Mouse (Mus musculus): ENCODE measurements around the gene Ccdc33.

The Ccdc33 gene

DNA sequence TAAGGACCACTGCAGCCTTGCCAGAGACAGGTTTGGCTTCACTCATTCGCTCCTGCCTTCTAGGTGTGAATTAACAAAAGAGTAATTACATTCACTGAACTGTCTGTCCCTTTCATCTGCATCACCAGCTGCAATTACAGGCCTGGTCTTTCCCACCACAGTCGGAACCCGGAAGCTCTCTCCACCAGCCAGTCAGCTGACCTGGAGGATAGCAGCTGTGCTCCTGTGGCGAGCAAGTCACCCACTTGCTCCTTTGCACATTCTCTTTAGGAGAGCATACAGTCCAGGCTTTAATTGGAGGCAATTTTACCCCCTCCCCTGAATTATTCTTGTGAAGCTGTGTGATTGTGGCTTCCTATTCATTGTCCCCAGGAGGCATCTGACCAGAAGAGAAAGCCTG lies 73.0 kb downstream of the Ccdc33 start:
- DNase-seq: no peak

- DNase-seq: no peak
Observed at GRCm38 (mm10) chr9:58044828-58045227, 73.8 kb downstream of the Ccdc33 start.

GRCm38 (mm10) chr9:58043496-58044017 lies 75.1 kb downstream of the Ccdc33 start:
- no peak for DNase-seq

GRCm38 (mm10) chr9:58042391-58042790 lies 76.2 kb downstream of the Ccdc33 start:
- DNase-seq: peak; percentile 29 to 34

GRCm38 (mm10) chr9:58040977-58041376 lies 77.6 kb downstream of the Ccdc33 start:
- no peak for DNase-seq

DNA sequence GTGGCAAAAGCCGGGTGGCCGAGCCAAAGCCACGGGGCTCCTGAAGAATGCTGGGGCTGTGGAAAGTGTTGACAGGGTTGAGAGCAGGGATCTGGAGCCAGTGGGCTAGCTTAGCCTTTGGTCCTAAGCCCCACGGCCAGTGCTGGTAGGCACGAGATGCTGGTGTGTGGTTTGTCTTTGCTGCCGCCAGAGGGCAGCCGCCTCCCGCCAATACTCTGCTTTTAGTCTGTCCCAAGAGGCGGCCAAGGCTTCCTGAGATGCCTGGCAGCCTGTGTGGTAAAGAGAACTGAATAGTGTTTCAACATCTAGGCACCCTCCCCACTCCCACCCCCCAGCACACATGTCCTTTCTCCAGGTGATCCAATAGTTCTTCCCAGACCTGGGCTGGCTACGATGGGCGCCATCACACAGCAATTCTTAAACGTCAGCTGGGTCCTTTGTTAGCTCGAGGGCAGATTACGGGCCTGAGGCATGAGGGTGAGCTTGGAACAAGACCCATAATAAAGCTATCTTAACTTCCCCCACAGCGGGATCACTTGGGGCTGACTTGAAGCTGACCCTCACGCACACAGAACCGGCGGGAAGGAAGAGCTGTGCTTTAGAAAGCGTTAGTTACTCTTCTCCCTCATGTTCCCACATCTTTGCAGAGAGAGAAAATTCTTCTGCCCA lies 80.0 kb downstream of the Ccdc33 start:
- peak; percentile 78 to 89 for DNase-seq

GRCm38 (mm10) chr9:58036961-58037360 lies 81.7 kb downstream of the Ccdc33 start:
- DNase-seq: no peak

GRCm38 (mm10) chr9:58035951-58036698 lies 82.5 kb downstream of the Ccdc33 start:
- no peak for DNase-seq

DNA sequence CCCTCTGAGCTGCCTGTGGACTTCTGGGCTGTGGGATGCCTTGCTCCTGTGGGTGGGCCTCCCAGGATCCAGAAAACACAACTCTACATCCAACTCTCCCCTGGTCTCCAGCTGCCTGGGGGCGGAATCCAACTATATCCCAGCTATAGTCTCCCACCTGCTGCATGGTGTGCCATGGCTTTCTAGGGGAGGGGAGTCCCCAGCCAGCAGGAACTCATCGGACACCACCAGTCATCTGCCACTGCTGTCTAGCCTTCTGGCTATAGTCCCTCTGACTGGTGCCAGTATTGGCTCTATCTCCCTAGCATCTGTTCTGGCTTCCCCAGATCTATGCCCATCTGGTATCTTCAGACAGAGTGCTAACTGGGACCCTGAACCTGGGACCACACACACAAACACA lies 83.1 kb downstream of the Ccdc33 start:
- DNase-seq: no peak

DNA sequence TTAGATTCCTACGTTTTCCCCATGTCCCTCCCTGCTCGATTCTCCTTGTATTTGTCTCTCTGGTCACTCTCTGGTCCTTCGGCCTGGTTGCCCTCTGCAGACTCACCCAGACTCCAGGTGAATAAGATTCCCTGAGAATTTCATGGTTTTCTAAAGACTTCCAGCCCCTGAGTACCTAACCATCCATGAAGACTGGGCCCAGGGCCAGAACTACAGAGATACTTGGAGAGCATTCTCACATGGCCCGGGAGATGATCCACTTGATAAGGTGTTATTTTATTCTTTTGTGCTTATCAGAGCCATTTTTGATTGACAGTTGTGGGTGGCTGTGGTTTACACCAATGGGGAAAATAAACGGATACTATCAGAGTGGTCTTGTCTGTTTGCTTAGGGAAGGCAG lies 86.7 kb downstream of the Ccdc33 start:
- DNase-seq: peak in 1 of 2 experiments; percentile 44

- DNase-seq: no peak
Observed at GRCm38 (mm10) chr9:58029635-58030034, 89.0 kb downstream of the Ccdc33 start.

DNA sequence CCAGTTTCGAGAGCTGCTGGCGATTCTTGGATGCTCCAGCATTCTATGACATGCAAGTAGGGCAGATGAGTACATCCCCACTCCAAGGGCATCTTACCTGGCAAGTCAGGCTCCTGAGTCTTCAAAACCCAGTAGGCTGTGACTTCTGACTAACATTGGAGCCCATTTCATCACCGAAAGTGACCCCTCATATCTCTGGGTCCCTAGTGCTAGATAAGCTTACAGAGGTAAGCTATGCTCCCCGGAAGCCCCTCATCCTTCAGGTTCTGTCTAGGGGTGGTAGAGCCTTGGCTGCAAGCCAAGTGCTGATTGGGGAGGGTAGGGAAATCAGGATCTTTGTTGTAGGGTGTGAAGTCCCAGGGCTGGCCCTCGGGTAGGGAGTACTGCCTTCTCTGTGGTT lies 89.8 kb downstream of the Ccdc33 start:
- DNase-seq: no peak

DNA sequence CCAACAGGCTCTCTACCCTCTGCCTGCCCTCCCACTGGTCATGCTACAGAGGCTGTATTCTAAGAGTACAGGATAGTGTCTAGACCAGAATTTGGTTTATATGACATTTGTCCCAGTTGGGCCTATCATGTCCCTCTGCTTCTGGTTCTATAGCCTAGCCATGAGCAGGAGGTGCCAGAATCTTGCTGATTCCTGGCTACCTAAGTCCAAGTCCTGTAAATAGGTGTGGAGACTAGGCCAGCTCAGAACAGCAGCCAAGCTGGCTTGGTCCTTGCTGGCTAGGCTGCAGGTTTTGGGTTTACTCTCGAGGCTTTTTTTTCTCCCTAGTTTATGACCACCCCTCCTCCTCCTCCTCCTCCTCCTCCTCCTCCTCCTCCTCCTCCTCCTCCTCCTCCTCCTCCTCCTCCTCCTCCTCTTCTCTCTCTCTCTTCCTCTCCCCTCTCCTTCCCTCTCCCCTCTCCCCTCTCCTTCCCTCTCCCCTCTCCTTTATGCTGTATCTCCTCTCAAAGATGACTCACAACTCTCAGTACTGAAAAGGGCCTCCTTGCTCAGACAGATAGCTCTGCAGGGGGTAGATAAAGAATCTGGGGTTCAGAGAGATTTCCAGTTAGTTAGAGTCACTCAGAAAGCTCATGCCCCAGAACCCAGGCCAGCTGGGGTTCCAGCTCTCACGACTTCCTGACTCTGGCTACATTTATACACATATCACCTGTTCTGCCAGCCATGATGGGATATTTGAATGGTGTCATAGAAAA lies 91.0 kb downstream of the Ccdc33 start:
- no peak for DNase-seq

DNA sequence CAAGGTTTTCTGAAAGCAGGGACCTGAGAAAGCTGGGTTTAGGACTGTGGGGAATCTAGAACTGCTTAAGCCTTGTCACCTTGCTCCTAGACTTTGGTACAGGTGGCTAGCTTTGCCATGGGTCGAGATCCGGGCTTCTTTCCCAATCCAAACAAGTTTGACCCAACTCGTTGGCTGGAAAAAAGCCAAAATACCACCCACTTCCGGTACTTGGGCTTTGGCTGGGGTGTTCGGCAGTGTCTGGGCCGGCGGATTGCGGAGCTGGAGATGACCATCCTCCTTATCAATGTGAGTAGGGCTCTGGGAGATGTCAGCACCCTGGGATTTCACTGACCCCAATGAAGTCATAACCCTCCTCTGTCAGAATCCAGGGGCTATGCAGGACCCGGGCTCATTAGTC lies 92.6 kb downstream of the Ccdc33 start:
- no peak for DNase-seq

GRCm38 (mm10) chr9:58018385-58018784 lies 100.2 kb downstream of the Ccdc33 start:
- DNase-seq: no peak

- no peak for DNase-seq
Observed at GRCm38 (mm10) chr9:58016962-58017361, 101.7 kb downstream of the Ccdc33 start.

DNA sequence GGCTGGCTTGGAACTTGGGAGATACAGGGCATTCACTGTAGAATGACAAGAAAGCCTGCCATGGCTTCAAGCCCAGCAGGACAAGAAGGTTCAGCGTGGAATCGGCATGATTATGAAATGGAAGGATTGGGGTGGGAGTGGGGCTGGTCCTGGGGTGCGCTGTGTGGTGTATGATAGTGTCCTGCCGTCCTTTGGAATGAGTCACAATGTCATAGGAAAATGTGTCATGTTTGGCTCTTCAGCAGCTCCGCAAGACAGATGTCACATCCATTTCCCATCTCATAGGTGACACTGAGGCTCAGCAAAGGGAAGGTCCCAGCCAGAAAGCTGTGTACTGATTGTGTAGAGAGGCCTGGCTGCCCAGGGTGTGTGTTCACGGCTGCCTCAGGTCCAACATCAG lies 102.8 kb downstream of the Ccdc33 start:
- no peak for DNase-seq

GRCm38 (mm10) chr9:58014393-58015160 lies 104.0 kb downstream of the Ccdc33 start:
- DNase-seq: no peak

GRCm38 (mm10) chr9:58012935-58013334 lies 105.7 kb downstream of the Ccdc33 start:
- no peak for DNase-seq

GRCm38 (mm10) chr9:58012486-58012885 lies 106.1 kb downstream of the Ccdc33 start:
- DNase-seq: no peak

DNA sequence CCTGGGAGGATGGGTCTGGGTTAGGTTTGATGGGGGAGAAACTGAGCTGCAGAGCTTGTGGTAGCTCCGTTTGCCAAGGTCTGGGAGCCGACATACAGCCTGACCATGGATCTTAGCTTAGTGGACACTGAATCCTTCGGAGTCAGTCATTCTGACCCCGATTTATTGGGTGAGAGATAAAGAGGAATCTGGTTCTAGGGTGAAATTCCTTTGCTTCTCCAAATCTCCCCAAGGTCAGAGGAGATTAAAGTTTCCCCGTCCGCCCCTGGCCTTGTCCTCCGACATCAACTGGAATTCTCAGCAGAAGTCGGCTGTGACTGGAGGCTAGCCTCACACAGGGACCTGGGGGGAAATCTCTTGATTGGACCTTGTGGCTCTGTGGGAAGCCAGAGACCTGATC lies 107.1 kb downstream of the Ccdc33 start:
- DNase-seq: no peak

DNA sequence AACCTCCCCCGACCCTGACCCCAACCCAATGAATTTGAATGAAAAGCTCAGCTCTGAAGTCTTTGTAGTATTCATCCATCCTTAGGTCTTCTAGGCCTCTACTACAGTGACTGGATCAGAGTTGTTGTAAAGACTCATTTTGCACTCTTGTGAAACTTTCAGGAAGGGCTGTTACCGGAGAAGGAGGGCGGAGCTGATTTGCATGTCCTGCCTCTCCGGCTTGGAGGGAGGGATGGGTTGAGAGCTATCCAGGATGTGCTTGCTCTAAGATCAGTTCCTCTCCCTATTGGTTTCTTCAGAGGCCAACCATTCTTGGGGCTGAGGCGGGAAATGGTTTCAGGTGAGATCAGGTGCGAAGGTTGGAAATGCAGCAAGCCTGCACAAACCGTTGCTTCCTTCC lies 107.6 kb downstream of the Ccdc33 start:
- peak in 1 of 2 experiments; percentile 12 for DNase-seq

DNA sequence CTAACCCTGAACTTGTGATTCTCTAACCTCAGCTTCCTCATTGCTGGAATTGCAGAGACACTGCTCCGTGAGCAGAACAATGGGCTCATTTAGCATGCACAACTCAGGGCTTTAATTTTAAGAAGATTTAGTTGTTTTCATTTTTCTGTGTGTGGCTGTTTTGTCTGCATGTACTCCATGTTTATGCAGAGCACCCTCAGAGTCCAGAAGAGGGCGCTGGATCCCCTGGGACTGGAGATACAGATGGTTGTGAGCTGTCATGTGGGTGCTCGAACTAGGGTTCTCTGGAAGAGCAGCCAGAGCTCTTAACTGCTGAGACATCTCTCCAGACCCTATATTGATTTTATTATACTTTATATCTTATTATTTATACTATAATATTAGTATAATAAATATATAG lies 109.0 kb downstream of the Ccdc33 start:
- DNase-seq: no peak

All from kidney, postnatal 36 days (tissue).